13 mouse cellular contexts compared by ENCODE assay signal in the genomic region with DNA sequence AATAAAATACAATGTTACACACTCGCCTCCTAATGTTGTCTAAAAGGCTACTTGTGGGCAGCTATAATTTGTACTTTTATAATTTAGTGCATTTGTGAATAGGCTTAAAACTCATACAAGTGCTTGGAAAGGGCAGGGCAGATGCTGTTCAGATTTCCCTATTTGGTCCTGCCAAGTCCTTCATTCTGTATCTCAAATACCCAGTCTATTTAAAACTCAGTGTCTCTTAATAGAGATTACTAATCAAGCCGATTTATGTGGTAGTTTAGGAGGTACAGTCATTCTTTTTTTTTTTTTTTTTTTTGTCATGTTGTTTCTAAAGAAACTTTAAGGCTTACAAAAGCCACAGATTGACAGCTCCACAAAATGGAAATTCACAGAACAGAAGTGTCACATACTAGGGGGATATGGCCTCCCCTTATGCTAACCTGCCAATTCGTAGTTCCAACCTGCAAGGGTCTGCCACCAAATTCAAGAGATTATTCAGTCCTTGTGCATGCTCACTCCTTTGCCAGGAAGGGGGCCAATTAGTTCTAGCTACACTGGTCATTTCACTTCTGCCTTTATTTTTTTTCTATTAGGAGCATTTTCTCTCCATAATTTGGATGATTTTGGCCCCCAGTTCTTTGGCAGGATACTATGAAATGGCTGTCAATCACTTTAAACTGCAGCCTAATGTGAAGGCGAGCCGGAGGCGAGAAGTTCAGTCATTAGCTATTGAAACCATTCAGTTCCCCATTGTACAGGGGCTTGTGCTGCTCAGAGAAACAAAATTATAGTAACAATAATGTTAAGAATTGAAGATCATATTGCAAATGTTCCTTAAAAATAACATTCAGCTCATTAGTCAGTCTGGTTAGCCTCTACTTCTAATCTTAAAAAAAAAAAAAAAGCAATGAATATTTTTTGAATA.
"Had no signal": no experiment of that assay in that cellular context is flagged by ENCODE, and none has a peak within 500 bp of the region (broad histone marks: within the 10 kb centered on the region; RNA-seq: fewer than 3 reads in every experiment).

No protein-coding gene starts in this region.

- H3K4me2 ChIP-seq: limb, embryonic 13.5 days; stomach, embryonic 15.5 days had no signal

- H3K4me3 ChIP-seq: limb, embryonic 13.5 days; stomach, embryonic 15.5 days had no signal

- H3K9ac ChIP-seq: limb, embryonic 13.5 days; liver, embryonic 14.5 days; stomach, embryonic 15.5 days had no signal

- H3K27me3 ChIP-seq: limb, embryonic 13.5 days; stomach, embryonic 15.5 days had no signal

- H3K4me1 ChIP-seq: limb, embryonic 13.5 days; stomach, embryonic 15.5 days had no signal

- DNase-seq: kidney, adult 9 months; kidney, postnatal 36 days; layer of hippocampus, adult 9-11 months; layer of hippocampus, postnatal 36 days; left cerebral cortex, postnatal 4 days; lung, adult 18-20 months; right cerebral cortex, postnatal 14 days; thymus, adult 2 months; thymus, postnatal 25 days had no signal

- H3K36me3 ChIP-seq: limb, embryonic 13.5 days; stomach, embryonic 15.5 days had no signal

- H3K9me3 ChIP-seq: limb, embryonic 13.5 days; stomach, embryonic 15.5 days had no signal

- H3K27ac ChIP-seq: kidney, postnatal 0 days; limb, embryonic 13.5 days; liver, embryonic 14.5 days; stomach, embryonic 15.5 days had no signal
